Mouse (Mus musculus) thymus, postnatal 36 days (tissue): ENCODE data around the gene Kalrn.

ENCODE experiments used
- DNase-seq, 2 experiments: peaks; one replicate each; pipeline ENCODE4 v3.0.0; 2022; ENCODE audit warnings: mixed read lengths in 2 of 2

Kalrn gene

GRCm38 (mm10) chr16:34252670-34253069 is 320.7 kb downstream of the Kalrn start:
- no peak for DNase-seq

DNA sequence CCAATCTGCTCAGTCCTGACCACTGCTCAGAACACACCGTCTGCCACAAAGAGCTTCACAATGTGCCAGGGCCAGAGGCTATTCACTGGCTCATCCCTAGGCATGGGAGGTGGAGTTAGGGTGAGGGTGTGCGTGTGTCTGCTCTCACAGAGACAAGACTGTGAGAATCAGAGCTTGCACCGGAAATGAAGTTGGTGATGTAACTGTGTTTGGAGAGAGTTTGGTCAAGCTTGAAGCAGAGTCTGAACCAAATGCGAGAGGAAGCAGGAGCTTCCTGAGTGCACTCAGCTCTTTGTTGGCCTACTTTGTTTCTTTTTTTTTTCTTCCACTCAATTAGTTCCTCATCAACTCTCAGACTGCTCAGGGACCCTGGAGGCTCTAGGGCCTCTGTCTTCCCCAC is 325.1 kb downstream of the Kalrn start:
- DNase-seq = no peak

DNA sequence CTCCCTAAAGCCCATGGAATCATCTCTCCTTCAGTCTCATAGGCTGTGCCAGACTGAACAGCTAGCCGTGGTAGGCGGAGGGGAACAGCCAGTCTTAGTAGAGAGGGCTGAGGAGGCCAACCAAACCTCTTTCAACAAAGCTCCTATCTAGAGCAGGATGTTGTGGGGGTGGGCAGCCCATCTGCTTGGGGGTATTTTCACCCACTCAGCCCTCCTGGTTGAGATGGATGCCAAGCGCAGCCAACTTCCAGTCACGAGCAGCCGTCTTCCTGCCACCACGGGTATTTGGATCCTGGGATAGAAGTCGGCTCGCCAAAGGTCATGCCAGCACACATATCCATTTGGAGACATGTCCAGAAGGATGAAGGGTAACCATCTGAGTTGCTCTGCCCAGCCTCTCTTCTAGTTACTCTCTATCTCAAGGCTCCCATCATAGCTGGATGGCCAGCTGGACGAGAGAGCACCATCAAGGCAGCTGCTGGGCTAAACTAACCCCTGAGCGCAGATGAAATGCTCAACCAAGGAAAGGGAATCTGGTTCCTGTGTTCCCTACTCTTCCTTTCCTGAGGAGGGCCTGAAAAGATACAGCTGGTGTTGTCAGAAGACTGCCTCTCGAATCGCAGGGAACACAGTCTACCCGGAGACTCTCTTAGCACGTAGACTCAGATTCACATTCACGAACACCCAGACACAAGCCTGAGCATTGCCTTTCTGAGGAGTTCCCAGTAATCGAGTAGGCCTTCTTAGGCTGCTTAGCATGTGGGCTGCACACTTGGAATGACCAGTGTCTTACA is 331.2 kb downstream of the Kalrn start:
- DNase-seq = no peak

DNA sequence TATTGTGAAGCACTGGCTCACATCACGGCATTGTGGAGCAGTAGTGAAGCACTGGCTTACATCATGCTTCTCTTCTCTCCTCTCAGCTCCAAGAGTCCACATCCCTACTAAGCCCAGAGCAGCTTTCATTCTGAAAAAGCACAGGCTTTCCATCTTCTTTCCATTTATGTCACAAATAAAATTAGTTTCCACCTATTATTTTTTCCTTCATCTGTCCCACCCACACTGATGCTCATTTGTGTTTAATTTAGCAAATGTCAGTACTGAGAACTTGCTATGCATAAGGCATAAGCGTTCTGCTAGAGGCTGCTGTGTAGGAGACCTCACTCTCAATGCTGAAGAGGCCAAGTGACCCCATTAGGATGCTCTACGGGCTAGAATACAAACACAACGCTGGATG is 333.7 kb downstream of the Kalrn start:
- no peak for DNase-seq

GRCm38 (mm10) chr16:34236898-34237611 is 336.3 kb downstream of the Kalrn start:
- DNase-seq = no peak

GRCm38 (mm10) chr16:34235086-34235485 is 338.2 kb downstream of the Kalrn start:
- no peak for DNase-seq

DNA sequence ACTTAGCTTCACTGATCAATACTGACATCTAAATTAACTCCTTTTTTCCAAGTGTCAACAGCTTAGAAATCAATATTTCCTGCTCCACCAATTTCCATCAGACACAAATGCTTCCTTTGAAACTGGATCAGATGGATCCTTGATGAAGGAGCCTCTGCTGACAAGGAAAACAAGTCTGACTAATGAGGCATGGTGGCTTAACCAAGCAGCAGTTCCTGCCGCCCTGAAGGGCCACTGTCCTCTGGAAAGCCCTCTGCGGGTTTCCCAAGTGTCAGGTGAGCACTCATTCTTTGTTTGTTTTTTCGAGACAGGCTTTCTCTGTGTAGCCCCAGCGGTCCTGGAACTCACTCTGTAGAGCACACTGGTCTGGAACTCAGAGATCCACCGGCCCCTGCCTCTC is 341.4 kb downstream of the Kalrn start:
- no peak for DNase-seq

DNA sequence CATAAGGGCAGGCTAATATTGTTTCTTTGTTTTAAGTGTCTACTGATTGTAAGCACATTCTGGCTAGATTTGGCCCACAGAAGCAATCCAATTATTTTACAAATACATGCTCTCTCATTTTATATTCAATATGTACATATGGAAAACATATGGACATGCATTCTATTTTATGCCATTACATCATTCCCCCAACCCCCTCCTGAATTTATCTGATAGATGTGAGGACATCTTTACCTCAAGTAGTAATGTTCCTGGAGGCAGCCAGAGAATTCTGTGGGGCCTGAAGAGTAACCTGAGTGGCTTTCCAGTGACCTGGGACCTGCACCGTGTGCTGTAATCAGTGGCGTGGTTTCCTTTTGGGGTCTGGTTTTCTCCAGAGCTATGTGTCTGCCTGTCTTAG is 342.2 kb downstream of the Kalrn start:
- no peak for DNase-seq

GRCm38 (mm10) chr16:34229350-34229749 is 344.0 kb downstream of the Kalrn start:
- no peak for DNase-seq

DNA sequence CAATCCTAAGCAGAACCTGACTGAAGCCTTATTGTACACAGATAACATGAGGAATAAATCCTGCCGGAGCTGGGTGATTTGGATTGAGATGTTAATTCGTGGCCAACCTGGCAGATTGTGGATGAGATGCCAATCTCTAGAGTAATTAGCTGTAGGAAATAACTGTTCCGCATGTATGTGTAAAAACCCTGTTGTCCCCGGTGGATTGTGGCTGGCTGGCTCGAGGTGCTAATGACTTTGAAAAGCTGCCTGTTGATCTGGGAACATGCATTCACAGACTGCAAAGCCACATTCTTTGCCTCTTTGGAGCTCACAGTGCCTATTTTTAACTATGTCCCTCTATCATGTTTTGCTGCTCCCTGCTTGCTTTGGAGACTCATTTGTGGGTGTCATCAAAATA is 344.7 kb downstream of the Kalrn start:
- DNase-seq = no peak

GRCm38 (mm10) chr16:34212160-34212559 is 361.2 kb downstream of the Kalrn start:
- DNase-seq = no peak

- DNase-seq = no peak
These were observed 362.1 kb downstream of the Kalrn start for GRCm38 (mm10) chr16:34211243-34211642.

- DNase-seq = no peak
These were observed 364.6 kb downstream of the Kalrn start for GRCm38 (mm10) chr16:34208748-34209147.

DNA sequence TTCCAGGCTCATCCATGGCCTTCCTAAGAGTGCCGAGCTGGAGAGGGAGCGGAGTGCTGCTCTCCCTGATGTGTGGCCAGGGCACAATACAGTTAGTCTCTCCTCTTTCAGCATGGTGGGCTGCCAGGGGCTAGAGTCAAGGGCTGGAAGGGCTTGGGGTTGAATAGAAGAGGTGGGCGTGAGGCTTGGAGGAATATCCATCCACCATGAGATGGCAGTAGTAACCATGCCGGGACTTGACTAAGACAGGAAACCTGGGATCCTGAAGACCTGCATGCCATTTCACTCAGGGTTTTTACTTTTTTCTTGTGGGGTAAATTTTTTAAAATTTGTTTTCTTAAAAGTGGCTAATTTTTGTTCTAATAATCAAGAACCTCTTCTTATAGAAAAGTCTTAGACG is 365.4 kb downstream of the Kalrn start:
- DNase-seq = no peak

DNA sequence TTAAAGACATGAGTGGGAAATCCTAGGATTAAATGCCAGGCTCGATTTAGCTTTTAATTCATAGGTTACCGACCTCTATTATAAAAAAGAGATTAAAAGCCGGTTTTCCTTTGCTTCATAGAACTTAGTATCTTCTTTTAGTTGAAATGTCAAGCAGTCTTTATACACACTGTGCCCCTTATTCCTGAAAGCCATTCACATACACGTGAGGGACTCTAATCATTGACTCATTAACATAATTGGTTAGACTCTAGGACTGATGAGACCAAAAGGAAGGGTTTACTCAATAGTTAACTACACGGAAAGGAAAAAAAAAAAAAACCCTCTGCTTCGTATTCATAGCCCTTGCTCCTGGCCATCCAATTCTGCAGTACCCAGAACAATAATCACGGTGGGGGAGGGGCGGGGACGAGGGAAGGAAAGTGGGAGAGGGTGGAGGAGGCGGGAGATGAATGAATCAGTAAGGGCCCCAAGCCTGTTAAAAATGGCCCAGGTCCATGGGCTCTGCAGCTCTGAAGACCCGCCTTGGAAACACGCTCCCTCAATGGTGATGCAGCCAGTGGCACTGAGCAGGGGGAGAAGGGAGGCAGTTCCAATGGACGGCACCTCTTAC is 368.7 kb downstream of the Kalrn start:
- no peak for DNase-seq

- DNase-seq = no peak
These were observed 373.8 kb downstream of the Kalrn start for GRCm38 (mm10) chr16:34199543-34199942.

DNA sequence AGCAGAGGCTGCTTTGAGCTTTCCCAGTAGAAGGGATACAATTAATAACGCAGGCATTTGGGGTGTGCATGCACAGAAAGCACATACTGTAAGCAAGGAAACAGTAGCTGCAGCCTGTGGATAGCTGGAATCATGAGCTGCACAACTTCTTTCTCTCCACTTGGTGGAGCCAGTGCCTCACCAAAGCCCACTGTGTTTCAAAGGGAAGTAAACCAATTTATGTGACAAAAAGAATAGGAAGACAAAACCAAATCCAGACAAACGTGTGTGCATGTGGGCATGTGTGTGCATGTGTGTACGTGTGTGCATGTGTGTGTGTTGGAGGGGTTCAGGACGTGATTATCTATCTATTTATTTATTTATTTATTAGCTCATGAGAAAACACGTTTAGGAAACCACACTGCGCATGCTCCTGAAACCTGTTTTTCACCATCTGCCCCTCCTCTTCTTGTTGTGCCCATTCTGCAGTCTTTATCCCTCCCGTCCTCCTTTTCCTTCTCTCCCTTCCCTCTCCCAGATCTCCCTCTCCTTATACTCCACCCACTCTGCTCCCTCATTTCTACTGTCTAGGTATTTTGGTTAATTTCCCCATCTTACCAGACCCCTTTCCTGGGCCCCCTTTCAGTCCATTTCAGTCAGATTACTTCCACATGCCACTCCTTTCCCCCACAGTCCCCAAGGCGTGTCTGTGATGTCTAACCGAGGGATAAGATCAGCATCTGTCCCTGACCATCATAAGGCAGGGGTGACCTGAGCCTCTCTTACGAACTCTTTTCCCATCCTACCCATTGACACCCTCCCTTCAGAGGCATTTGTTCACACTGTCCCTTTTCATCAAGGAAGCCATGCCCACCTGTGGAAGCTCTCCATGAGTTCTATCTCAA is 380.1 kb downstream of the Kalrn start:
- no peak for DNase-seq

DNA sequence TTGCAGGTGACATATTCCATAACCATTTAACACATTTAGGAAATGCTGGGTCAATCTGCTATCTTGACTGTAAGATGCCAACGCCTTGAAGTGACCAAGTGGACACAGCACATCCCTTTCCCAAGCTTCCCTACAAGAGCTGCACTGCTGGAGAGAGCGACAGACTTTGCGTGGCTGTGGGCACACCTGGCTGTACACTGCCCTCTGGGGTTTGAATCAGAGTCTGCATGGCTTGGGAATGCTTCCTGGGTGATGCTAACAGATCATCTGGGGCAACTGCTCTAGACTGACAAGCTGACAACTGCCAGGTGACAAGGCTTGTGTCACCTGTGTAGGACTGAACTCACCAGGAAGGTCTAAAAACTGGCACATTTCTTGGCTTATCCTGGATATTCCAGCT is 388.6 kb downstream of the Kalrn start:
- no peak for DNase-seq

DNA sequence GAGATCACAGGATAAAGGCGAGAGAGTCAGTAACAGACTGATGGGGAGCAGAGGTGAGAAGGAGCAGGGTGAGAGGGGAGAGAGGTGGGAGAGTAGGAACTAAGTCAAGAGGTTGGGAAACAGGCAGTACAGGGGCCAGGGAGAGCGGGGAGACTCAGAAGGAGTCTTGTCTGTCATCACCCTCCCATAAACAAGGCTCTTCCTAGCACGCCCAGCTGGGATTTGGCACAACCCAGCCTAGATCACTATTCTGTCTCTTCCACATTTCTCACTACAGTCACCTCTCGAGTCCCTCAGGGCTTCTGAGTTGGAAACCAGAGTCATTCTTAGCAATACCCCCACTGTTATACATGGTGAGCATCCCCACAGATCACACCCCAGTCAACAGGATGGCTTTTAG is 390.1 kb downstream of the Kalrn start:
- no peak for DNase-seq

- no peak for DNase-seq
These were observed 397.7 kb downstream of the Kalrn start for GRCm38 (mm10) chr16:34175625-34176024.

- DNase-seq = no peak
These were observed 400.7 kb downstream of the Kalrn start for GRCm38 (mm10) chr16:34172572-34173181.

- DNase-seq = no peak
These were observed 406.3 kb downstream of the Kalrn start for GRCm38 (mm10) chr16:34167042-34167441.

DNA sequence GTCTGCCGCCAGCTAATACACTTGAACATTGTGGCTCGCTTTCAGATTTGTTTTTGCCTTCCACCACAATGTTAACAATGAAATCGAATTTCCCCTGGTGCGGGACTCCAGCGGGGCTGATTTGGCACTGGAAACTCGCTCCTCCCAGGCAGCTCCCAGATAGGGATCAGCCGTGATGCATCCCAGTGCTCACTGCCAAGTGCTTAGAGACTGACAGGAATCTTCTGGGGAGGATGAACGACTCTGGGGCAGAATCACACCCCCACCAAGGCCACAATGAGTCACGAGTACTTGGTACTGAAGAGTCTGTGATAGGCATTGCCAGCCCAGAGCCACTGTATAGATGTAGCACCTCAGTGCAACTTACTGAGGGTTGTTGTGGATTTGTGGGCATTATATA is 410.2 kb downstream of the Kalrn start:
- DNase-seq = no peak
